Mouse (Mus musculus) cerebellum, adult 9-10 months (tissue): Measurements from ENCODE around the gene AW822073.
A peak's percentile ranks its signal among the peaks of the same experiment; 100 is the strongest.
"Not testable (repeated sequence)": the region's sequence is repeated elsewhere in the genome, so short reads cannot be mapped to it uniquely, and the experiment has no call there.

Source experiments
- DNase-seq: peaks from one replicate; pipeline ENCODE4 v3.0.0; 2022

AW822073 gene

DNA sequence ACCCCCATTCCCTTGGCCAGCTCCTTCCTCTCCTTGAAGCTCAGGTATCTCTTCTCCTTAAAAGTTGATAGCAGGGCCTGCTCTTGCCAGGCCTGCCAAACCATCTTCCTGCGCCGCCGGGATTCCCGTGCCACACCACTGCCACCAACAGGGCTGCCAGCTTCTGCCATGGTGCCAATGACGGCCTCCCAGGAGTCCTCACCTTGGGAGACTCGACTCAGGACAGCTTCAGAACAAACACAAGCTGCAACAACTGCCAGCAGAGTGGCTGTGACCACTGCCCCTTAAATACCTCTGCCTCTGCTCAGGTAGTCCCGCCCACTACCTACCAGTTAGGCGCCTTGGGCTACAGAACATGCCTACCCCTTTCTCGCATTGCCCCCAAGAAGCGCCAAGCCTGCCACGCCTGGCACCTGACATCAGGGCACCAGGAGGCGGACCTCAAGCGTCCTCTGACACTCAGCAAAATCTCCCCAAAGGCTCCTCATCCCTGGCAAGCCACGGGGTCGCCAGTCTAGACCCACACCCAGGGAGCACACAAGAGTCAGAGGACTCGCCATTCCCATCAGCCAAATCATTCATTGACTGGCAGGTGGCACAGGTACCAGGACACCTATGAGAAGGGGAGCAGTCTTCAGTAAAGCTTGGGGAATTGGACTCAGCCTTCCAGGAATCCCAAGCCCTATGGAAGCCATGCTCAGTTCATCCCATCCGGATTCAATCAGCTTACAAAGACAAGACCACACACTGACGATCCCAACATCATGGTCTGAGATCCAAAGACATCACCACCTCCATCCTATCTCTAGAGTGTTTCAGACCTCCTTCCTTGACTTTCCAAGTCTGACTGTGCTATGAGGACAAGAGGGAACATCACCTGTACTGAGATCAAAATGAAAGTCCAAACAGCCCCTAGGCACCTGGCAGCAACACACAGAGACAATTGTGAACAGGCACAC, at the start of gene AW822073:
AW822073 (minus strand) TSS at position 104 of the 959 bp plus-strand sequence.
- DNase-seq = not testable (repeated sequence)

- DNase-seq = no peak
These were observed 33.7 kb upstream of the AW822073 start for GRCm38 (mm10) chr10:58258466-58258865.

GRCm38 (mm10) chr10:58255954-58256353, 31.2 kb upstream of the AW822073 start:
- no peak for DNase-seq

- DNase-seq = peak; percentile 88
These were observed 30.6 kb upstream of the AW822073 start, which contains the start of gene Gcc2 for GRCm38 (mm10) chr10:58255213-58255892. TSS of gene Gcc2 (plus strand) at chr10:58255497.

GRCm38 (mm10) chr10:58254635-58255175, 30.0 kb upstream of the AW822073 start:
- DNase-seq = no peak

DNA sequence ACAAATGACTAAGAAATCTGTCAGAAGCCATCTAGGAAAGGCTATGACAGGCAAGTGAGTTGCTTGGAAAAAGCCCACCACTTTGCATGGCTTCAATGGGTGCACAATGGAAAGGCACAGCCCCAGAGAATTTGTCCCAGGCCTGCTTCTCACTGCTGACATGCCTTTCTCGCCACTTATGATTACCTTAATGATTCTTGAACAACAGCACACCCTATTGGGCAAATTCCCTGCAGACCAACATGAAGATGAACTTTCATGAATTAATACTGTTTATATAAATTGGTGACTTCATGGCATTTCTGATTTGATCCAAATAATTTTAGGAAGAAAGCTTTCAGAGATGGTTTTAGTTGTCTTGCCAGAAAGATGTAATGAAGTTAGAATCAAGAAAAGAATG, 24.8 kb upstream of the AW822073 start:
- no peak for DNase-seq

DNA sequence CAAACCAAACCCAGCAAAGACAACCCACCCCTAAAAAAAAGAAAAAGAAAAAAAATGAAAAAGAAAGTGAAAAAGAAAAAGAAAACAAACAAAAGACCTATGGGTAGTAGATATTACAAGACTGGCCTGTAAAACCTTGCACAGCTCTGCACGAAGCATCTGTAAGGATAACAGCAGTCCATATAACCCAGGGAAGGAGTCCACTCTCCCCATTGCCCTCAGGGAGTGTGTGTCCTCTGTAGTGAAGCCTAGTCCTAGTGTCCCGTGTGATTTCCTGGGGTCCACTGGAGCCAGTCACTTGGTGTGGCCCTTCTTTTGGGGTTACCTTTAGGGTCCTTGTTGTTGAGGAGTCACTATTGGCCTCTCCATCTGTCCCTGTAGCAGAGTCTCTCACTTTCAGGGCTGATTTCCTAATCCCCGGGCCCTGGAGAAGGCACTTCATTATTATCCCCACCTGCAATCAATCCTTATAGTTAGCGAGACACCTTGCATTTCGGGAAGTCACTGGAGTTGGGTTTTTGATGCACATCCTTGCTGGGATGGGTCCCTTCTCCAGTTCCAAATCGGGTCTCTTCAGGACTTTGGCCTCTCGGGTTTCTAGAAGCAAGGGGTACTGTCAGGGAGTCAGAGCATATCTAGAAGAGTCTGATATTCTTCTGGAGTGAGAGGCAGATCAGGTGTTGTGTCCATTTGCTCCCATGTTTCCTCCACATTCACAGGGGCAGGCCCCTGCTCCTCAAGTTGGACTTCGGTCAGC, 14.4 kb upstream of the AW822073 start:
- DNase-seq = not testable (repeated sequence)

DNA sequence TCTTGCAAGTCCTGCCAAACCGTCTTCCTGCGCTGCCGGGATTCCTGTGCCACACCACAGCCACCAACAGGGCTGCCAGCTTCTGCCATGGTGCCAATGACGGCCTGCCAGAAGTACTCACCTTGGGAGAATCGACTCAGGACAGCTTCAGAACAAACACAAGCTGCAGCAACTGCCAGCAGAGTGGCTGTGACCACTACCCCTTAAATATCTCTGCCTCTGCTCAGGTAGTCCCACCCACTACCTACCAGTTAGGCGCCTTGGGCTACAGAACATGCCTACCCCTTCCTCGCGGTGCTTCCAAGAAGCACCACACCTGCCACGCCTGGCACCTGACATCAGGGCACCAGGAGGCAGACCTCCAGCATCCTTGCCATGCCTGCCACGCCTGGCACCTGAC, 11.9 kb upstream of the AW822073 start, which contains the start of gene Gm4981:
Gm4981 (minus strand) TSS at position 89 of the 400 bp plus-strand sequence.
- DNase-seq = no peak

DNA sequence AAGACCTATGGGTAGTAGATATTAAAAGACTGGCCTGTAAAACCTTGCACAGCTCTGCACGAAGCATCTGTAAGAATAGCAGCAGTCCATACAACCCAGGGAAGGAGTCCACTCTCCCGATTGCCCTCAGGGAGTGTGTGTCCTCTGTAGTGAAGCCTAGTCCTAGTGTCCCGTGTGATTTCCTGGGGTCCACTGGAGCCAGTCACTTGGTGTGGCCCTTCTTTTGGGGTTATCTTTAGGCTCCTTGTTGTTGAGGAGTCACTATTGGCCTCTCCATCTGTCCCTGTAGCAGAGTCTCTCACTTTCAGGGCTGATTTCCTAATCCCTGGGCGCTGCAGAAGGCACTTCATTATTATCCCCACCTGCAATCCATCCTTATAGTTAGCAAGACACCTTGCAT, 10.3 kb upstream of the AW822073 start:
- not testable (repeated sequence) for DNase-seq

GRCm38 (mm10) chr10:58233740-58234121, 9.0 kb upstream of the AW822073 start:
- DNase-seq = not testable (repeated sequence)

GRCm38 (mm10) chr10:58233054-58233739, 8.5 kb upstream of the AW822073 start:
- not testable (repeated sequence) for DNase-seq

DNA sequence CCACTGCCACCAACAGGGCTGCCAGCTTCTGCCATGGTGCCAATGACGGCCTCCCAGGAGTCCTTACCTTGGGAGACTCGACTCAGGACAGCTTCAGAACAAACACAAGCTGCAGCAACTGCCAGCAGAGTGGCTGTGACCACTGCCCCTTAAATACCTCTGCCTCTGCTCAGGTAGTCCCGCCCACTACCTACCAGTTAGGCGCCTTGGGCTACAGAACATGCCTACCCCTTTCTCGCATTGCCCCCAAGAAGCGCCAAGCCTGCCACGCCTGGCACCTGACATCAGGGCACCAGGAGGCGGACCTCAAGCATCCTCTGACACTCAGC, 7.9 kb upstream of the AW822073 start, which contains the start of gene Duxf3:
Duxf3 (minus strand) TSS at position 35 of the 329 bp plus-strand sequence.
- DNase-seq = not testable (repeated sequence)

DNA sequence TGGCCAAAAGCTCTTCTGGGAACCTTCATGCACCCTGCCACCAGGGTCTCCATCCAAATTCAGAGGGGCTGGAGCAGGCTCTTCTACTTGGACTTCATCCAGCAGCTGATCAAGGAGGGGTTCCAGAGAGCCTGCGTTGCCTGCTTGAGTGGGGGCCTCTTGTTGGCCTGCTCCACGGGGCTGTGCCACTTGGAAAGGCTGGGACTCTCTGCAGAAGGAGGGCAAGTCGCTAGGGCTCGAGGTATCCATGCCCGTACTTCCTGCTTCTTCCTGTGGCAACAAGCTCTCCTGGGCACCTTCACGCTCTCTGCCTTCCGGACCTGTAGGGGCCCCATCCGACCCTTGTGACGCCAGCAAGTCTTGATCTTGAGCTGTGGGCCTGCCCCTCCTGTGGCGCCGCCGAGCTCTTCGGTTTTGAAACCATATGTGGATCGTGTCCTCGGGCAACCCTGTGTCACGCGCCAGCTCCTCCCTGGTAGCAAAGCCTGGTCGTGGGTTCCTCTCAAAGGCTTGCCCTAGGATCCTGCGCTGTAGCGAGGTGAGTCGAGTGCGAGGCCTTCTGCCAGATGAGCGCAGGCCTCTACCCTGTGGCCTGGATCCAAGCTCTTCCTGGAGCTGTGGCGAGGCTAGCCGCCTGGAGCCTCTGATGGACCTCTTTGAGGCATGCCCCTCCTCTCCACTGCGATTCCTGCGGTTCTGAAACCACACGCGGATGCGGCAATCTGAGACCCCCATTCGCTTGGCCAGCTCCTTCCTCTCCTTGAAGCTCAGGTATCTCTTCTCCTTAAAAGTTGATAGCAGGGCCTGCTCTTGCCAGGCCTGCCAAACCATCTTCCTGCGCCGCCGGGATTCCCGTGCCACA, 7.3 kb upstream of the AW822073 start:
- peak; percentile 55 for DNase-seq

DNA sequence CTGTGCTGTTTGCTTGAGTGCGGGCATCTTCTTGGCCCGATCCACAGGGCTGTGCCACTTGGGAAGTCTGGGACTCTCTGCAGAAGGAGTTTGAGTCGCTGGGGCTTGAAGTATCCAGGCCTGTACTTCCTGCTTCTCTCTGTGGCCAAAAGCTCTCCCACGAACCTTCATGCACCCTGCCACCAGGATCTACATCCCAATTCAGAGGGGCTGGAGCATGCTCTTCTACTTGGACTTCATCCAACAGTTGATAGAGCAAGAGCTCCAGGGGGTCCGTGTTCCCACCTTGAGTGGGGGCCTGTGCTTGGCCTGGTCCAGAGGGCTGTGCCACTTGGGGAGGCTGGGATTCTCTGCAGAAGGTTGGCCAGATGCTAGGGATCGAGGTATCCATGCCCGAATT, 6.4 kb upstream of the AW822073 start:
- DNase-seq = not testable (repeated sequence)

GRCm38 (mm10) chr10:58230021-58230420, 5.3 kb upstream of the AW822073 start:
- DNase-seq = not testable (repeated sequence)

GRCm38 (mm10) chr10:58227798-58228197, 3.1 kb upstream of the AW822073 start:
- not testable (repeated sequence) for DNase-seq

GRCm38 (mm10) chr10:58226357-58226756, 1.6 kb upstream of the AW822073 start:
- not testable (repeated sequence) for DNase-seq

- DNase-seq = not testable (repeated sequence)
These were observed 541 bp downstream of the AW822073 start for GRCm38 (mm10) chr10:58223972-58224805.

DNA sequence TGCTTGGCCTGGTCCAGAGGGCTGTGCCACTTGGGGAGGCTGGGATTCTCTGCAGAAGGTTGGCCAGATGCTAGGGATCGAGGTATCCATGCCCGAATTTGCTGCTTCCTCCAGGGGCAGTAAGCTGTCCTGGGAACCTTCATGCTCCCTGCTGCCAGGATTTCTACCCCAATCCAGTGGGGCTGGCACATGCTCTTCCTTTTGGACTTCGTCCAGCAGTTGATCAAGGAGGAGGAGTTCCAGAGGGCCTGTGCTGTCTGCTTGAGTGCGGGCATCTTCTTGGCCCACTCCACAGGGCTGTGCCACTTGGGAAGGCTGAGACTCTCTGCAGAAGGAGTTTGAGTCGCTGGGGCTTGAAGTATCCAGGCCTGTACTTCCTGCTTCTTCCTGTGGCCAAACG, 1.6 kb downstream of the AW822073 start:
- not testable (repeated sequence) for DNase-seq

GRCm38 (mm10) chr10:58221571-58221970, 3.2 kb downstream of the AW822073 start:
- DNase-seq = not testable (repeated sequence)
